Mouse (Mus musculus): ENCODE measurements around the gene Gm9507.

DNA sequence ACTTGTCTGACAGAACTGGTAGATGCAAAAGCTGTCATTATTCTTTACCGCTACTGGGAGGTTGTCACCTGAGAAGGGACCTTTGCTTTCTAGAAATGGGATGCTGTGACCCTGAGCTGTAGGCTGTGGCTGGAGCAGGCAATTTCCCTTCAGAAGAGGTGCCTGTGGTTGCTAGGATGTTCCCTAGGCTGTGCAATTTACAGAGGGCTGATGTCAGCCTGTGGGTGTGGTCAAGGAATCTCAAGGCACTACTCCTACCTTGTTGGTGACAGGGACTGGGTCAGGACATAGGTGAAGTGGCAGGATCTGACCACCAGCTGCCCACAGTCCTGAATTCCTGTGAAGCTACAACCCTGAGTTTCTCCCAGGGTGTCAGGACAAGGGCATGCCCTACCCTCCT, 41.9 kb downstream of the Gm9507 start:
- TF ChIP-seq CTCF (IDR thresholded peaks at IDR 0.05; ENCODE audit: extremely low read depth, insufficient read depth, low read length): no peak
- TF ChIP-seq POLR2A (IDR thresholded peaks at IDR 0.05; ENCODE audit: extremely low read depth, insufficient read depth, low read length): no peak

Measured in cortical plate, adult 2 months (tissue).